Comparison of ENCODE assay signal across 8 mouse cellular contexts in genomic region chr12:84589825-84590761, GRCm38 (mm10). TPM values are rescaled to one million over a fixed set of nuclear protein-coding genes. Genes with fewer than 3 reads are reported as not detected.
DNase-seq lines count a peak whose midpoint lies in the region; ATAC-seq and TF ChIP-seq lines count a peak whose summit lies in the region.

No protein-coding gene starts in this region.

- H3K79me2 ChIP-seq in CH12.LX (replicated peaks; ENCODE audit: control insufficient read depth, extremely low read depth, insufficient read depth, poor library complexity, severe bottlenecking): no peaks in the 10 kb centered on the region

- peaks cover 1% of the 10 kb centered on the region for H3K27me3 ChIP-seq in CH12.LX (replicated peaks)
- H3K27me3 ChIP-seq in forebrain, embryonic 12.5 days: peaks cover 41% of the 10 kb centered on the region
- no peaks in the 10 kb centered on the region for H3K27me3 ChIP-seq in heart, postnatal 0 days (ENCODE audit: control insufficient read depth, insufficient read depth, low read length)
- peaks cover 3% of the 10 kb centered on the region; the same call in 1 of the 2 replicates for H3K27me3 ChIP-seq in liver, embryonic 16.5 days (ENCODE audit: control insufficient read depth, insufficient read depth, low read depth, low read length)
- H3K27me3 ChIP-seq in neural tube, embryonic 13.5 days: peaks cover 14% of the 10 kb centered on the region
- H3K27me3 ChIP-seq in testis, adult 2 months (ENCODE audit: control insufficient read depth, insufficient read depth, low read length): no peaks in the 10 kb centered on the region; the same call in 1 of the 2 replicates

- in situ Hi-C loops in CH12.LX (cut with MboI; ENCODE audit: low pct_ligation_motif_present, low pct_unique_long_range_greater_than_20kb, low sequenced_read_pairs): no loop called here

- peak; percentile 84 for DNase-seq in CH12.LX (ENCODE audit: extremely low read depth)
- peak; percentile 74 for DNase-seq in c-Kit-positive CD71-positive TER-119-negative erythroid progenitor cells, embryonic 14.5 days (ENCODE audit: low read depth)
- peak; percentile 67 for DNase-seq in heart, postnatal 0 days (ENCODE audit: low spot score)
- DNase-seq in kidney, postnatal 4 days: peak; percentile 97 to 98

- no peak for TF ChIP-seq EP300 in CH12.LX (IDR thresholded peaks at IDR 0.05; ENCODE audit: low read length)
- no peak for TF ChIP-seq EP300 in heart, postnatal 0 days (IDR thresholded peaks at IDR 0.05; ENCODE audit: low read depth)

- peaks cover 0 to 4% of the 10 kb centered on the region in 2 experiments; a peak in 1 of 4 replicates for H3K4me1 ChIP-seq in CH12.LX (ENCODE audit: control insufficient read depth in 1 of 2, insufficient read depth in 2 of 2)
- H3K4me1 ChIP-seq in forebrain, embryonic 12.5 days: peaks cover 14% of the 10 kb centered on the region
- peaks cover 7% of the 10 kb centered on the region; the same call in 1 of the 2 replicates for H3K4me1 ChIP-seq in heart, postnatal 0 days (ENCODE audit: control insufficient read depth, insufficient read depth)
- peaks cover 5% of the 10 kb centered on the region; the same call in 1 of the 2 replicates for H3K4me1 ChIP-seq in liver, embryonic 16.5 days (ENCODE audit: control insufficient read depth, low read depth, low read length)
- peaks cover 14% of the 10 kb centered on the region for H3K4me1 ChIP-seq in neural tube, embryonic 13.5 days (replicated peaks)
- peaks cover 9% of the 10 kb centered on the region for H3K4me1 ChIP-seq in testis, adult 2 months (ENCODE audit: control insufficient read depth, insufficient read depth, low read length)

- H3K9ac ChIP-seq in CH12.LX (ENCODE audit: insufficient read depth, low read depth): peak overlapping the region; percentile 65
- peak overlapping the region; percentile 61 for H3K9ac ChIP-seq in forebrain, embryonic 12.5 days
- peak overlapping the region; percentile 49 for H3K9ac ChIP-seq in heart, postnatal 0 days (replicated peaks; ENCODE audit: low read depth, low read length)
- peak overlapping the region; percentile 27 for H3K9ac ChIP-seq in liver, embryonic 16.5 days (ENCODE audit: low read depth, low read length)
- H3K9ac ChIP-seq in neural tube, embryonic 13.5 days: peak overlapping the region; percentile 71

- no peak for TF ChIP-seq POLR2A in CH12.LX (IDR thresholded peaks at IDR 0.05; ENCODE audit: low read depth, low read length)
- no peak for TF ChIP-seq POLR2A in testis, adult 2 months (IDR thresholded peaks at IDR 0.05; ENCODE audit: control insufficient read depth, low read depth, low read length)

- H3K4me2 ChIP-seq in CH12.LX (ENCODE audit: insufficient read depth, low read depth, poor library complexity, severe bottlenecking): peak overlapping the region; percentile 87
- peak overlapping the region; percentile 76 for H3K4me2 ChIP-seq in forebrain, embryonic 12.5 days
- H3K4me2 ChIP-seq in heart, postnatal 0 days (ENCODE audit: low read depth, low read length): peak overlapping the region; percentile 100
- H3K4me2 ChIP-seq in liver, embryonic 16.5 days (ENCODE audit: low read depth, low read length): peak overlapping the region; percentile 91
- H3K4me2 ChIP-seq in neural tube, embryonic 13.5 days: peak overlapping the region; percentile 77

- H3K4me3 ChIP-seq in CH12.LX (replicated peaks in 1 of 3; ENCODE audit: low read depth in 2 of 3, low read length in 2 of 3, poor library complexity in 1 of 3): peak overlapping the region; percentile 8 to 45 (median 16)
- H3K4me3 ChIP-seq in forebrain, embryonic 12.5 days (replicated peaks): peak overlapping the region; percentile 43
- H3K4me3 ChIP-seq in heart, postnatal 0 days (ENCODE audit: low read depth, low read length): peak overlapping the region; percentile 63
- H3K4me3 ChIP-seq in liver, embryonic 16.5 days (ENCODE audit: low read depth, low read length): peak overlapping the region; percentile 55
- H3K4me3 ChIP-seq in neural tube, embryonic 13.5 days: peak overlapping the region; percentile 44
- H3K4me3 ChIP-seq in testis, adult 2 months (ENCODE audit: control insufficient read depth, low read depth, low read length): peak overlapping the region; percentile 68

- WGBS in forebrain, embryonic 12.5 days: under 1% methylated on average over 54 of the region's 54 CpGs
- under 1% methylated on average over 52 of the region's 54 CpGs for WGBS in heart, postnatal 0 days
- 2% methylated on average over 54 of the region's 54 CpGs for WGBS in liver, embryonic 16.5 days (ENCODE audit: insufficient replicate concordance)
- 1% methylated on average over 53 of the region's 54 CpGs for WGBS in neural tube, embryonic 13.5 days

- ATAC-seq in forebrain, embryonic 12.5 days (ENCODE audit: low FRiP score): peak; percentile 84
- ATAC-seq in heart, postnatal 0 days (ENCODE audit: insufficient read depth, low read depth): peak; percentile 70
- ATAC-seq in liver, embryonic 16.5 days (ENCODE audit: low read depth): 0 out of 2 replicates have a peak, but pooled peaks have one; percentile 30
- peak; percentile 75 for ATAC-seq in neural tube, embryonic 13.5 days (ENCODE audit: low read depth)

- H3K36me3 ChIP-seq in CH12.LX (replicated peaks in 1 of 2; ENCODE audit: control insufficient read depth in 1 of 2, insufficient read depth in 1 of 2, low read length in 1 of 2): no peaks in the 10 kb centered on the region
- no peaks in the 10 kb centered on the region for H3K36me3 ChIP-seq in forebrain, embryonic 12.5 days (replicated peaks)
- no peaks in the 10 kb centered on the region for H3K36me3 ChIP-seq in heart, postnatal 0 days (replicated peaks; ENCODE audit: control insufficient read depth, insufficient read depth, low read length)
- H3K36me3 ChIP-seq in liver, embryonic 16.5 days (ENCODE audit: control insufficient read depth, insufficient read depth): no peaks in the 10 kb centered on the region
- no peaks in the 10 kb centered on the region for H3K36me3 ChIP-seq in neural tube, embryonic 13.5 days
- no peaks in the 10 kb centered on the region for H3K36me3 ChIP-seq in testis, adult 2 months (ENCODE audit: control insufficient read depth, insufficient read depth, low read length)

- peak; percentile 94 to 100 for TF ChIP-seq CTCF in CH12.LX (conservative IDR thresholded peaks at IDR 0.05 in 1 of 2, IDR thresholded peaks at IDR 0.05 in 1 of 2; ENCODE audit: low read depth in 2 of 2, low read length in 2 of 2)
- peak; percentile 100 for TF ChIP-seq CTCF in heart, postnatal 0 days (IDR thresholded peaks at IDR 0.05; ENCODE audit: low read depth)
- peak; percentile 100 for TF ChIP-seq CTCF in testis, adult 2 months (IDR thresholded peaks at IDR 0.05; ENCODE audit: control insufficient read depth, insufficient read depth, insufficient replicate concordance, low read depth, low read length)

- dilution Hi-C loops in CH12.LX (cut with MboI; ENCODE audit: extremely low pct_ligation_motif_present, extremely low pct_unique_long_range_greater_than_20kb, low sequenced_read_pairs): no loop called here

- TF ChIP-seq RAD21 in CH12.LX (IDR thresholded peaks at IDR 0.05; ENCODE audit: low read depth, low read length): peak; percentile 46

- no peak overlapping the region for H3K27ac ChIP-seq in CH12.LX (ENCODE audit: insufficient read depth, low read depth)
- H3K27ac ChIP-seq in forebrain, embryonic 12.5 days: peak overlapping the region; percentile 36
- H3K27ac ChIP-seq in heart, postnatal 0 days (ENCODE audit: low read depth): no peak overlapping the region
- H3K27ac ChIP-seq in liver, embryonic 16.5 days (ENCODE audit: low read length): no peak overlapping the region
- peak overlapping the region; percentile 72 for H3K27ac ChIP-seq in neural tube, embryonic 13.5 days (replicated peaks)
- H3K27ac ChIP-seq in testis, adult 2 months (ENCODE audit: control insufficient read depth, insufficient read depth, low read depth, low read length): no peak overlapping the region

- H3K9me3 ChIP-seq in CH12.LX (replicated peaks; ENCODE audit: low read length): no peaks in the 10 kb centered on the region
- no peaks in the 10 kb centered on the region for H3K9me3 ChIP-seq in forebrain, embryonic 12.5 days
- no peaks in the 10 kb centered on the region for H3K9me3 ChIP-seq in heart, postnatal 0 days (replicated peaks; ENCODE audit: control insufficient read depth, low read length)
- no peaks in the 10 kb centered on the region for H3K9me3 ChIP-seq in liver, embryonic 16.5 days (replicated peaks; ENCODE audit: control insufficient read depth, low read length)
- no peaks in the 10 kb centered on the region for H3K9me3 ChIP-seq in neural tube, embryonic 13.5 days

RNA-seq across cellular contexts. Expression of gene Vsx2, which starts 20.5 kb away (rescaled TPM):
- total RNA-seq in CH12.LX (2012; rRNA removed) (not detected in 2 replicates), CH12.LX (2014; rRNA removed) (not detected in 2 replicates)
- polyA plus RNA-seq in CH12.LX (2012; ENCODE audit: insufficient read length, low read depth): not detected in 2 replicates
- 0.08 and 0.37 TPM in 2 replicates for polyA plus RNA-seq in forebrain, embryonic 12.5 days (2016; fragmentation: Nextera tagmentation; extraction: Ambion mirVana)
- not detected in 2 replicates for total RNA-seq in heart, postnatal 0 days (2014; rRNA removed; ENCODE audit: low replicate concordance)
- polyA plus RNA-seq in heart, postnatal 0 days (2015; fragmentation: Nextera tagmentation; extraction: Ambion mirVana): not detected in 2 replicates
- polyA plus RNA-seq in liver, embryonic 16.5 days (2015; fragmentation: Nextera tagmentation; extraction: Ambion mirVana): not detected in 2 replicates
- polyA plus RNA-seq in neural tube, embryonic 13.5 days (2015; fragmentation: Nextera tagmentation; extraction: Ambion mirVana): 7.5 and 7.7 TPM in 2 replicates
- 0.02 TPM in 1 of 2 replicates, not detected in the other for polyA plus RNA-seq in testis, adult 2 months (2012; rRNA removed)

RNA-seq across cellular contexts. Expression of gene Abcd4, which starts 27.1 kb away (rescaled TPM):
- 5.8 and 8.4 TPM in 2 replicates for total RNA-seq in CH12.LX (2012; rRNA removed)
- total RNA-seq in CH12.LX (2014; rRNA removed): 4.3 and 4.7 TPM in 2 replicates
- polyA plus RNA-seq in CH12.LX (2012; ENCODE audit: insufficient read length, low read depth): 10.2 and 11.1 TPM in 2 replicates
- polyA plus RNA-seq in forebrain, embryonic 12.5 days (2016; fragmentation: Nextera tagmentation; extraction: Ambion mirVana): 14.3 and 14.4 TPM in 2 replicates
- 8.2 and 8.7 TPM in 2 replicates for total RNA-seq in heart, postnatal 0 days (2014; rRNA removed; ENCODE audit: low replicate concordance)
- 7.1 and 8.5 TPM in 2 replicates for polyA plus RNA-seq in heart, postnatal 0 days (2015; fragmentation: Nextera tagmentation; extraction: Ambion mirVana)
- polyA plus RNA-seq in liver, embryonic 16.5 days (2015; fragmentation: Nextera tagmentation; extraction: Ambion mirVana): 4.0 and 4.6 TPM in 2 replicates
- 12.8 TPM in 2 replicates for polyA plus RNA-seq in neural tube, embryonic 13.5 days (2015; fragmentation: Nextera tagmentation; extraction: Ambion mirVana)
- polyA plus RNA-seq in testis, adult 2 months (2012; rRNA removed): 1.8 TPM in 2 replicates

RNA-seq across cellular contexts. Expression of gene Vrtn, which starts 50.7 kb away (rescaled TPM):
- total RNA-seq in CH12.LX (2012; rRNA removed) (not detected in 2 replicates), CH12.LX (2014; rRNA removed) (not detected in 2 replicates)
- not detected in 2 replicates for polyA plus RNA-seq in CH12.LX (2012; ENCODE audit: insufficient read length, low read depth)
- polyA plus RNA-seq in forebrain, embryonic 12.5 days (2016; fragmentation: Nextera tagmentation; extraction: Ambion mirVana): not detected in 2 replicates
- total RNA-seq in heart, postnatal 0 days (2014; rRNA removed; ENCODE audit: low replicate concordance): not detected in 2 replicates
- not detected in 2 replicates for polyA plus RNA-seq in heart, postnatal 0 days (2015; fragmentation: Nextera tagmentation; extraction: Ambion mirVana)
- polyA plus RNA-seq in liver, embryonic 16.5 days (2015; fragmentation: Nextera tagmentation; extraction: Ambion mirVana): not detected in 2 replicates
- not detected in 2 replicates for polyA plus RNA-seq in neural tube, embryonic 13.5 days (2015; fragmentation: Nextera tagmentation; extraction: Ambion mirVana)
- polyA plus RNA-seq in testis, adult 2 months (2012; rRNA removed): 0.07 and 0.16 TPM in 2 replicates

Comparison
In these comparisons a context has a peak if more than half of its experiments do, and no peak if none do; other contexts are left out.
1. H3K27ac ChIP-seq: peak in forebrain, embryonic 12.5 days (single experiment) and neural tube, embryonic 13.5 days (single experiment); none in CH12.LX (single experiment), heart, postnatal 0 days (single experiment), liver, embryonic 16.5 days (single experiment) and testis, adult 2 months (single experiment).
2. H3K4me3 ChIP-seq: peak in every context shown above with its lines; median percentile 68 in testis, adult 2 months; 63 in heart, postnatal 0 days; 55 in liver, embryonic 16.5 days; 44 in neural tube, embryonic 13.5 days; 43 in forebrain, embryonic 12.5 days; 16 in CH12.LX.
3. ATAC-seq: peak in every context shown above with its lines; median percentile 84 in forebrain, embryonic 12.5 days; 75 in neural tube, embryonic 13.5 days; 70 in heart, postnatal 0 days; 30 in liver, embryonic 16.5 days.
4. Peak in every context shown above with its lines, with median percentiles within 50 percentile points of each other: DNase-seq, H3K4me2 ChIP-seq, H3K9ac ChIP-seq and CTCF ChIP-seq.